Mouse (Mus musculus): ENCODE measurements around the gene Spsb1. TPM values are rescaled to one million over a fixed set of nuclear protein-coding genes. Genes with fewer than 3 reads are reported as not detected.

The Spsb1 gene
- polyA plus RNA-seq, 1 experiment = 18.3 TPM

DNA sequence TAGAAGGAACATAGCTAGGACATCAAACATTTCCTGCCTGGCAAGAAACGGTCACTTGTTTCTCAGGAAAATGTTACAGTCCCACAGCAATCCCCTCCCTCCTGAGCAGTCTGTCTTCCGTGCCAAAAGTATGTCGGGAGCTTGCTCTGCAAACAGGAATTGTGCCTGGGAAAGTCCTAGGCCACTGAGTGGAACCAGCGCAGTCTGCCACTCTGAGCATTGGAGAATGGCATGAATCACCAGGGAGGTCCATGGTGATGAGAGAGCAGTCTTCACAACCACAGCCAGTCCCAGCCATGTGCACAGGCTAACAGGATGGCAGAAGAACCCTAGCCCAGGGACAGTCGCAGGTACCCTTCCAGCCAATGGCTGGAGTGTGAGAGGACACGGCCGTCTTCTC lies 41.6 kb upstream of the Spsb1 start:
- TF ChIP-seq CTCF (IDR thresholded peaks at IDR 0.05; ENCODE audit: extremely low read depth, insufficient read depth, low read length) (no peak), POLR2A (IDR thresholded peaks at IDR 0.05; ENCODE audit: extremely low read depth, insufficient read depth, low read length) (no peak)
- Histone ChIP-seq H3K4me3 (ENCODE audit: insufficient read depth, low read length) (no peak overlapping the region), H3K4me1 (ENCODE audit: control insufficient read depth, insufficient read depth, low read length) (0 out of 2 replicates have a peak, but pooled peaks cover 2% of the 10 kb centered on the region), H3K27ac (ENCODE audit: insufficient read depth, low read length) (no peak overlapping the region)

GRCm38 (mm10) chr4:149995911-149996310 lies 41.1 kb upstream of the Spsb1 start:
- TF ChIP-seq POLR2A (IDR thresholded peaks at IDR 0.05; ENCODE audit: extremely low read depth, insufficient read depth, low read length) = no peak
- no peak for TF ChIP-seq CTCF (IDR thresholded peaks at IDR 0.05; ENCODE audit: extremely low read depth, insufficient read depth, low read length)
- Histone ChIP-seq H3K4me3 (ENCODE audit: insufficient read depth, low read length) (no peak overlapping the region), H3K4me1 (ENCODE audit: control insufficient read depth, insufficient read depth, low read length) (0 out of 2 replicates have a peak, but pooled peaks cover 2% of the 10 kb centered on the region), H3K27ac (ENCODE audit: insufficient read depth, low read length) (no peak overlapping the region)

DNA sequence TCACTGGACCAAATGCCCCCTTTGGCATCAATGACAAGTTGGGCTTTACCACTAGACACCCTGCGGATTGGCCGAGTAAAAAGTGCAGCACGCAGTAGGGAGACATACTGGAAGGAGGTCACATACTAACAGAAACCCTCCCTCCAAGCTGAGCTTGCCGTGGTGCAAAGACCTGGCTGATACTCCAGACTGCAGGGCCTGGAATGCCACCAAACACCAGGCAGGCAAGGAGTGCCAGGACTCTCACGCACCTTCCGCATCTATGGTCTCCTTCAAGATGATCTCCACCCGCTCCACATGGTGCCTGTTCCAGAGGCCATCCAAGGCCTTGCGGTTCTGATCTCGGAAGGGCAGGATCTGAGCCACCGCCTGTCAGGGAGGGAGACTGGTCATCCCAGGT lies 39.4 kb upstream of the Spsb1 start:
- peaks cover under 1% of the 10 kb centered on the region; the same call in 1 of the 2 replicates for H3K4me1 ChIP-seq (ENCODE audit: control insufficient read depth, insufficient read depth, low read length)
- no peak for TF ChIP-seq POLR2A (IDR thresholded peaks at IDR 0.05; ENCODE audit: extremely low read depth, insufficient read depth, low read length)
- no peak for TF ChIP-seq CTCF (IDR thresholded peaks at IDR 0.05; ENCODE audit: extremely low read depth, insufficient read depth, low read length)

DNA sequence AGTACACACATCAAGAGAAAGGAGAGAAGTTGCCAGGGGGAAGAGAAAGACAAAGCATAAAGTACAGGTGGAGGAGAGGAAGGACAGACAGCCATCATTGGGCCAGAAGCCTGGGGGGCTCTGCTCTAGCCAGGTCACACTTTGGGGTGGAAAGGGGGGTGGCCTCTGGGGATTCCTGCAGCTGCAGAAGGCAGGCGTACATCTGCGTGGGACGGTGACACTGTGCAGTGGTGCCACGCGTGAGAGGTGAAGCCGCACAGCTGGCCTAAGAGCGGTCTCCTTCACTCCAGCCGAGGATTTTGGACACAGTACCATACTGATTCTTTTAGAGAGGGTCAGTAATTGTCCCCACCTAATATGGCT lies 37.8 kb upstream of the Spsb1 start:
- TF ChIP-seq CTCF (IDR thresholded peaks at IDR 0.05; ENCODE audit: extremely low read depth, insufficient read depth, low read length) (no peak), POLR2A (IDR thresholded peaks at IDR 0.05; ENCODE audit: extremely low read depth, insufficient read depth, low read length) (no peak)
- Histone ChIP-seq H3K27ac (ENCODE audit: insufficient read depth, low read length) (no peak overlapping the region), H3K4me3 (ENCODE audit: insufficient read depth, low read length) (no peak overlapping the region), H3K4me1 (ENCODE audit: control insufficient read depth, insufficient read depth, low read length) (peaks cover 2% of the 10 kb centered on the region; the same call in 1 of the 2 replicates)

More for the DNA sequence above, 39.4 kb upstream of the Spsb1 start:
- H3K27ac ChIP-seq (ENCODE audit: insufficient read depth, low read length) = no peak overlapping the region
- no peak overlapping the region for H3K4me3 ChIP-seq (ENCODE audit: insufficient read depth, low read length)

GRCm38 (mm10) chr4:149991755-149992669 lies 37.2 kb upstream of the Spsb1 start:
- Histone ChIP-seq H3K4me3 (ENCODE audit: insufficient read depth, low read length) (no peak overlapping the region), H3K4me1 (ENCODE audit: control insufficient read depth, insufficient read depth, low read length) (peaks cover 2% of the 10 kb centered on the region; the same call in 1 of the 2 replicates), H3K27ac (ENCODE audit: insufficient read depth, low read length) (no peak overlapping the region)
- TF ChIP-seq POLR2A (IDR thresholded peaks at IDR 0.05; ENCODE audit: extremely low read depth, insufficient read depth, low read length) = no peak
- TF ChIP-seq CTCF (IDR thresholded peaks at IDR 0.05; ENCODE audit: extremely low read depth, insufficient read depth, low read length) = no peak

DNA sequence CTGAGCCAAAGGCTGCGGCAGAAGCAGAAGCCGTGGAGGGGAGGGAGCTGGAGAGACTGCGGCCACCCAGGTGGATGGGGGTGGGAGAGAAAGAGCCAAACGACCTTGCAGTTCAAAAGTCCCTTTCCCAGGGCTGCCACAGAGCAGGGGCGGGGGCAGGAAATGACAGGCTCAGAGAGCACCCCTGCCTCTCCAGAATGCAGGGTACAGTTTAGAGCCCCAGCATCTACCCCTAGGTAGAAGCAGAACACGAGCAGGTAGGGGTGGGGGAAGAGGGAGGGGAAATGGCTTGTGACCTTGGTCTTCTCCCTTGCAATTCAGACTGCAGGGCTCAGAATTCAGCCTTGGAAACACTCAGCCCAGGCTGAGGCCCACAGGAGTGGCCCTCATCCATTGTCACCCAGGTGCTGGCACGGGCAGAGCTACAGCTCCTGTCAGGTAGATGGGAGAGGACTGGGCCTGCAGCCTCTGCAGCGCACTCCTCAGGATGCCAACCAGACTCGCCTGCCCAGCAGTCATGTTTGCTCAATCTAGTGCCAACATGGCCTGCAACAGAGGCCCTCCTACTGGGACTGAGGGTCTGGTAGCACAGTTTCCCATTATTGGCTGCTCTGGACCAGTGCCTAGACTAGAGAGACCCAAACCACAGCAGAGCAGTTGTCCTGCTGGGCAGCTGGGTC lies 36.3 kb upstream of the Spsb1 start:
- peaks cover 2% of the 10 kb centered on the region; the same call in 1 of the 2 replicates for H3K4me1 ChIP-seq (ENCODE audit: control insufficient read depth, insufficient read depth, low read length)
- H3K27ac ChIP-seq (ENCODE audit: insufficient read depth, low read length) = no peak overlapping the region
- H3K4me3 ChIP-seq (ENCODE audit: insufficient read depth, low read length) = no peak overlapping the region
- no peak for TF ChIP-seq CTCF (IDR thresholded peaks at IDR 0.05; ENCODE audit: extremely low read depth, insufficient read depth, low read length)
- no peak for TF ChIP-seq POLR2A (IDR thresholded peaks at IDR 0.05; ENCODE audit: extremely low read depth, insufficient read depth, low read length)

DNA sequence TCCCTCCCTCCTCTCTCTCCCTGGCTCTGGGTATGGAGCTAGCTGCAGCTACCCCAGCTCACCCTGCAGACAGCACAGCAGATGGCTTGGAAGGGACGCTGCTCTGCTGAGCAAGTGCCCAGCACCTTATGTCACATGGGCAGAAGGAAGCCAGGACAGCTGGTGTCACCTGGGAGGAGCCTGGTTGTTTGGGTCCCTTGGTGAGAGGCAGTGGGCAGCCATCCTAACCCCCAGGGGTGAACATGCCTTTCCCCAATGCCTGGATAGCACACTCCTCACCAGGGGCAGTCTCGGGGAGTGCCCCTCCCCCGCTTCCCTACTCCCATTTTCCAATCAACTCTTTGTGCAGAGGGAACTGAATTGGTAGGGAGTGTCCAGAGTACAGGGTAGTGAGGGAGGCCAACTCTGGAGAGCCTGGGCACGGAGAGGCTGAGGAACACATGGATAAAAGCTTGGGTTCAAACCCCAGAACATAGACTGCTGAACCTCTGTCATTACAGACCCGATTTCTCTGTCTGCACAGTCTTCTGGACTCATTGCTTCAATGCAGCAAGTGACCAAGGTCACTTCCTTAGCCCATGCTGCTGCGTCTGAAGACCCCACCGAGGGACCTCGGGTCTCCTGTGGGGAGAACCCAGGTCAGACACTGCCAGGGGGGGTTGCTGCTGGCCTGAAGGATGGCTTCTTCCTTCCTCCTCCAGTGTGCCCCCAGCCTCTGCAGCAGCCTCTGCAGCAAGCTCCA lies 35.5 kb upstream of the Spsb1 start:
- Histone ChIP-seq H3K4me1 (ENCODE audit: control insufficient read depth, insufficient read depth, low read length) (peaks cover 2% of the 10 kb centered on the region; the same call in 1 of the 2 replicates), H3K27ac (ENCODE audit: insufficient read depth, low read length) (no peak overlapping the region), H3K4me3 (ENCODE audit: insufficient read depth, low read length) (no peak overlapping the region)
- TF ChIP-seq CTCF (IDR thresholded peaks at IDR 0.05; ENCODE audit: extremely low read depth, insufficient read depth, low read length) = no peak
- TF ChIP-seq POLR2A (IDR thresholded peaks at IDR 0.05; ENCODE audit: extremely low read depth, insufficient read depth, low read length) = no peak

DNA sequence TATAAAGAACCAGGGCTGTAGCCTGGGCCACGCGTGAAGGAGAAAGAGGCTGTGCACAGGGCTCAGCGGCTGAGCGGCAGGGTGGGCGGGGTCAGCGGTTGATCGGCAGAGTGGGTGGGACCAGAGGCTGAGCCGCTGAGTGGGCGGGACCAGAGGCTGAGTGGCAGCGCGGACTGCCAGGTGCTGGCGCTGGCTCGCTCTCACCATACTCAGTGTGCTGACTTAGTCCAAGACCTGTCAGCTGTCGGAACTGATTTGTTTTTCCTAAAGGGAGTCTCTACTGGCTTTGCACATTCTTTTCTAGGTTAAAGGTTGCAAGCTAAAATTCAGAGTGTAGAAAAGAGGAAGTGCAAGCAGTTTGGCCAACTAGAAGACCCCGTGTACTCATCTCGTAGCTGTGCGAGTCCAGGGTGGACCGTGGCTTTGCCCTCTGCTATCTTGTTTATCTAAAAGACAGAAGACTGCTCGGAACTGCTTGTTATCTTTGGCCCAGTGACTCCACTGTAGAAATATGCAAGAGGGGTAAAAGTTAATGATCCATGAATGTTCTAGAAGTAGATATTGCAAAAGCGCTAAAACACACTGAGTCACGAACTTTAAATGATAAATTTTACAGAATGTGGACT lies 34.2 kb upstream of the Spsb1 start:
- TF ChIP-seq CTCF (IDR thresholded peaks at IDR 0.05; ENCODE audit: extremely low read depth, insufficient read depth, low read length) (no peak), POLR2A (IDR thresholded peaks at IDR 0.05; ENCODE audit: extremely low read depth, insufficient read depth, low read length) (no peak)
- H3K27ac ChIP-seq (ENCODE audit: insufficient read depth, low read length) = 0 out of 2 replicates have a peak overlapping the region, but pooled peaks have one; percentile 2

More for the DNA sequence above, 34.2 kb upstream of the Spsb1 start:
- Histone ChIP-seq H3K4me3 (ENCODE audit: insufficient read depth, low read length) (peak overlapping the region; percentile 7; the same call in 1 of the 2 replicates), H3K4me1 (ENCODE audit: control insufficient read depth, insufficient read depth, low read length) (peaks cover 2% of the 10 kb centered on the region; the same call in 1 of the 2 replicates)

All from cortical plate, adult 2 months (tissue).